Mouse (Mus musculus): ENCODE data around the gene Prkx.

Prkx gene

DNA sequence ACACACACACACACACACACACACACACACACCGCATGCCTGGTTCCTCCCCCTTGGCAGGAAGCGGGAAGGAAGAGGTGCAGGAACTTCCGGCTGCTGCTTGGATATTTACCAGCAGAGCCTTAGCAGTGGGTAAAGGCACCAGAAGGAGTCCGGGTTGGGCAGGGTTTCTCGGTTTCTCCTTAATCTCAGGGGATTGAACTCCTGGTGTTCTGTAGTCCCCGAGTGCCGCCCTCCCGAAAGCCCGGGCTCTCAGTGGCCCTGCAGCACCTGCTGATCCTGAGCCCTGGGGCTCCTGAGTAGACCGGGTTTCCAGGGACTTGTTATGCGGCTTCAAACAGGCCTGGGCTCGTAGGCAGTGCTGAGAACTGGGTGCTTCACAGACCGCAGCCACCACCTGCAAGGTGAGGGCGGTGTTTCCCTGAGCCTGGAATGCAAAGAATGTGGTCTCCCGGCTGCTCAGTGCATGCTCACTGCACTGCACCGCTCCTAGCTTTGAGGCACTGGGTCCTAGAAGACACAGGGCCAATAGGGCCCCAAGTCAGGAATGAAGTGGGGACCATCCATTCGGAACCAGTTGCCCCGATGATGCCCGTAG is at the start of gene Prkx:
Gene Prkx (minus strand): TSS at position 41 of the 598 bp plus-strand sequence.
- peak; percentile 56 for DNase-seq (ENCODE audit: low spot score)

- DNase-seq (ENCODE audit: low spot score) = peak; percentile 8
Measured at GRCm38 (mm10) chrX:77812031-77812430, 16.0 kb upstream of the Prkx start.

- peak; percentile 42 for DNase-seq (ENCODE audit: low spot score)
Measured at GRCm38 (mm10) chrX:77810608-77811206, 14.6 kb upstream of the Prkx start.

- peak; percentile 53 for DNase-seq (ENCODE audit: low spot score)
Measured at GRCm38 (mm10) chrX:77808602-77809001, 12.5 kb upstream of the Prkx start.

DNA sequence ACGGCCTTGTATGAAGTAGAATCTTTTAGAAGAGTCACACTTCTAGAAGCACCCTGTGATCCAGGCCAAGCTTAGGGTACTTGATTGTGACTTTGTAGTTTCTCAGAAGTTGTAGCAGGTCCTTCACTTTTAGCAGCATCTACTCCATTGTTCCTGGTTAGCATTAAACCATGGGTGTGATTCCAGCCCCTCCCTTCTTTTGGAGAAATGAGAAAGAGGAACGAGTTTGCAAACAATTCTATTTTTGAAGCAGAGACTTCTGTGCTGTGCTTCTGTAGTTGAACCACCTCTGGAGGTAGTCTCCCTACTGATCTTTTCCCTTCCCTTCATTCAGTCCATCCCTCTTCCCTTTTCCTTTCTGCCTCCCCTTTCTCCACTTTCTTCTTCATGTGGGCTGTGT is 6.2 kb upstream of the Prkx start:
- no peak for DNase-seq (ENCODE audit: low spot score)

GRCm38 (mm10) chrX:77801543-77801942 is 5.5 kb upstream of the Prkx start:
- DNase-seq (ENCODE audit: low spot score) = no peak

DNA sequence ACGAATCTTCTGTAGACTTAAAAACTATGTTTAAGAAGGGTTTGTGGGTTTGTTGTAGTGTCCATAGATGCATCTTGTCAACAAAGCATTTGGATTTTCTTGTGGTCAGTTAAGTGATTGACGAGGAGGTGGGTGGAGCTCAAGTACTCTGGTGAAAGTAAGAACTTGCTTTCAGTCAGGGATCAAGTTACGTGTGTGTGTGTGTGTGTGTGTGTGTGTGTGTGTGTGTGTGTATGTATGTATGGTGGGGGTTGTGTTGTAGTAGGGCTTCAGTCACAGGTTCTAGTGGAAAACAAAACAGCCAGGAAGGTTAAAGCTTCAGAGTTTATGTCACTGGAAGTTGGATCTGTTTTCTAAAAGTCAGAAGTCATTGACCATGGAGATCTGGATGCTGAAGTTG is 3.5 kb upstream of the Prkx start:
- DNase-seq (ENCODE audit: low spot score) = no peak

DNA sequence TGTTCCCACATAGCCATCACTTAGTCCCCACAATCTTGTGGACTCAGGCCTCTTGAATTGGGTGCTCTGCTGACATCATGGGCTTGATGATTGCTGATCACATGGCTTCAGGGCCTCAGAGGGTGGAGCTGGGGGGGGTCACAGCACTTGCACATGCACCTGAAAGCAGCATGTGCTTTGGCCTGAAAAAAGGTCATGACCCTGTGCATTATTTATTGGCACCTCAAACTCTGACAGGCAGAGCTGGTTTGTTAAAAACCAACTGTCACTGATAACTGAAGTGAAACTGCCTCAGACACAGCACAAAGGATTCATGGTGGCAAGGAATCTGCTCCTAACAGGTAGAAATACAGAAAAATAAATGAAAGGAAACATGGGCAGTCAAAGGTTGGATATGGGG is 1.7 kb upstream of the Prkx start:
- no peak for DNase-seq (ENCODE audit: low spot score)

DNA sequence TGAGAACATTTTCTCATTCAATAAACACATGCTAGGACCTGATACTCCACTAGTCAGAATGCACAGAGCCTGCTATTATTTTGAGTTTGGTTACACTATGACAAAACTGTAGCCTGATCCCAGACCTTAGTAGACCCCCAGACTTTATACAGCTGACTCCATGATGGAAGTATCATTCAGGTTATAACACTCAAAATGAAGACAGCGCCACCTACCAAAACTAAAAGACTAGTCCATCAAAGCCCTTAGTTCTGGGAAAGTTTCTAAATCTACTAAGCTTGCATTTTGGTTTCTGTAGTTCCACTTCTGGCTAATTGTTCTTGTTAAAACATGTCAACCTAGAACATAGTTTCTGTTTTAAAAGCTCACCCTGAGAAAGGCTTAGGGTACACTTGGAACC is 838 bp upstream of the Prkx start:
- no peak for DNase-seq (ENCODE audit: low spot score)

DNA sequence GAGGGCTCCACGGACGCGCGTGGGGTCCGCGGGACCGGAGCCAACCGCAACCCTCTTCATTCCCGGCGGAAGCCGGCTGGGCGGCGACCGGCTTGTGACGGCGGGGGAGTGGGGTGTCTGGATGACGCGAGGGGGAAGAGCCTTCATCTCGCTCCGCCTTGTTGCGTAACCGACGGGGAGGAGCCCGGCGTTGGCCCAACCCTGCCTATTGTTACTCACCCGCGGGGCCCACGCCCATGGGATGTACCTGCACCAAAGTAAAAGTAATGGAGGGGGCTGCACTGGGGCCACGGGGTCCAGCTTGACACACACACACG is 262 bp downstream of the Prkx start:
- DNase-seq (ENCODE audit: low spot score) = peak; percentile 88

GRCm38 (mm10) chrX:77794962-77795857 is 868 bp downstream of the Prkx start:
- peak; percentile 8 for DNase-seq (ENCODE audit: low spot score)

GRCm38 (mm10) chrX:77788675-77789074 is 7.4 kb downstream of the Prkx start:
- no peak for DNase-seq (ENCODE audit: low spot score)

GRCm38 (mm10) chrX:77786354-77786753 is 9.7 kb downstream of the Prkx start:
- no peak for DNase-seq (ENCODE audit: low spot score)

- no peak for DNase-seq (ENCODE audit: low spot score)
Measured at GRCm38 (mm10) chrX:77777822-77778221, 18.3 kb downstream of the Prkx start.

GRCm38 (mm10) chrX:77765153-77765552 is 30.9 kb downstream of the Prkx start:
- no peak for DNase-seq (ENCODE audit: low spot score)

DNA sequence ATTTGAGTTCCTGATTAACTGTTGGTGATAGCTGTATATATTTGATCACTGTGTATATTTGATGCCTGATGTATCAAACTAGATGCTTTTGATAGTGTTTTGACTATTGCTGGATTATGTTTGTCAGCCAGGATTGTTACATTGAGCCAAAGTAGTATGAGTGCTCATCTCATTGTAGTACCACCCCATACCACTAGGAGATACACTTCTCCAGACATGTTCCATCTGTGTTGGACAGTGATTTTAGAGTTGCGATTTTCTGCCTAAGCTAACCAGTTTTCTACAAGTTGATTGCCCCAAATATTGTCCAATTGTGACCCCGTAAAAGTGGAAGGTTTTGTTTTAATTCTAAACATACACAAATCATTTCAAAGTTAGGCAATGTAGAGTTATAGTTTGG is 51.8 kb downstream of the Prkx start:
- peak; percentile 5 for DNase-seq (ENCODE audit: low spot score)

- peak; percentile 45 for DNase-seq (ENCODE audit: low spot score)
Measured at GRCm38 (mm10) chrX:77741383-77741782, 54.7 kb downstream of the Prkx start.

GRCm38 (mm10) chrX:77733930-77734536 is 62.0 kb downstream of the Prkx start:
- no peak for DNase-seq (ENCODE audit: low spot score)

DNA sequence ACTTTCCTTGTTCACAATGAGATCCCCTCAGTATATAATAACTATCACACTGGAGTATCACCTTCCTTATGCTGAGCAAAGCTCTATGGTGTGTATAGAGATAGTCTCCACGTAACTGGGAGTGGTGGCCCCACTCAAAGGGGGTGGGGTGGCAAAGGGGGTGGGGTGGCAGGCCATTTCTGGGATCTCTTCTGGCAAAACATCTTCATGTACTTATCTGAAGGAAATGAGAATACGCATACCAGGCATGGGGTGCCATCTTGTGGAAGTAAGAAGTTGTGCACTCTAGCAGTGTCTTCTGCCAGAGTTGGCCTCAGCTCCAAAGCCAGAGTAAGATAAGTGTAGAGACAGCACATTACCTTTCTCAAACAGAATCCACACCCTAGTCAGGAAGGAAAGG is 75.8 kb downstream of the Prkx start:
- DNase-seq (ENCODE audit: low spot score) = peak; percentile 62
